In genomic region chr11:115381276-115381675, GRCm38 (mm10) we compare ENCODE assay signal across 8 mouse cellular contexts. TPM values are rescaled to one million over a fixed set of nuclear protein-coding genes. Genes with fewer than 3 reads are reported as not detected.
DNase-seq lines count a peak whose midpoint lies in the region; ATAC-seq and TF ChIP-seq lines count a peak whose summit lies in the region.

No protein-coding gene starts in this region.

- no peak for ATAC-seq in hindbrain, embryonic 13.5 days (ENCODE audit: low FRiP score)
- ATAC-seq in midbrain, embryonic 13.5 days: no peak
- ATAC-seq in frontal cortex, adult (ENCODE audit: low TSS enrichment): no peak

- TF ChIP-seq CTCF in kidney, adult 2 months (conservative IDR thresholded peaks at IDR 0.05; ENCODE audit: insufficient read depth, insufficient read length, low read depth, low read length): no peak

- WGBS in kidney, adult 2 months: 35% methylated on average over 9 of the region's 9 CpGs
- 13% methylated on average over 9 of the region's 9 CpGs for WGBS in hindbrain, embryonic 13.5 days
- WGBS in midbrain, embryonic 13.5 days: 11% methylated on average over 9 of the region's 9 CpGs

- no peak overlapping the region; the same call in 1 of the 2 replicates for H3K4me3 ChIP-seq in kidney, adult 2 months (ENCODE audit: insufficient read depth, low read depth, low read length)
- peak overlapping the region; percentile 75 for H3K4me3 ChIP-seq in brown adipose tissue, adult 24 weeks (ENCODE audit: insufficient read depth, low read depth, low read length)
- peak overlapping the region; percentile 86 for H3K4me3 ChIP-seq in hindbrain, embryonic 13.5 days
- peak overlapping the region; percentile 87 for H3K4me3 ChIP-seq in midbrain, embryonic 13.5 days (replicated peaks)

- no peaks in the 10 kb centered on the region for H3K36me3 ChIP-seq in kidney, adult 2 months (ENCODE audit: control insufficient read depth, insufficient read depth, low read length)
- H3K36me3 ChIP-seq in hindbrain, embryonic 13.5 days: no peaks in the 10 kb centered on the region
- no peaks in the 10 kb centered on the region for H3K36me3 ChIP-seq in midbrain, embryonic 13.5 days

- peak overlapping the region; percentile 25 for H3K27ac ChIP-seq in kidney, adult 2 months (ENCODE audit: insufficient read depth, low read depth, low read length)
- peak overlapping the region; percentile 52 for H3K27ac ChIP-seq in brown adipose tissue, adult 24 weeks (replicated peaks; ENCODE audit: low read depth, low read length)
- H3K27ac ChIP-seq in hindbrain, embryonic 13.5 days: peak overlapping the region; percentile 97
- H3K27ac ChIP-seq in midbrain, embryonic 13.5 days: peak overlapping the region; percentile 98; the same call in 1 of the 2 replicates

- no peaks in the 10 kb centered on the region for H3K9me3 ChIP-seq in hindbrain, embryonic 13.5 days
- no peaks in the 10 kb centered on the region for H3K9me3 ChIP-seq in midbrain, embryonic 13.5 days

- no peak for TF ChIP-seq POLR2A in kidney, adult 2 months (IDR thresholded peaks at IDR 0.05; ENCODE audit: low read depth, low read length)

- no peak for DNase-seq in kidney, adult 2 months
- DNase-seq in kidney, postnatal 25 days: no peak
- DNase-seq in right cerebral cortex, postnatal 4 days: no peak
- no peak for DNase-seq in right cerebral cortex, adult 2 months (ENCODE audit: low spot score in 2 of 2)

- H3K4me2 ChIP-seq in hindbrain, embryonic 13.5 days: peak overlapping the region; percentile 93
- peak overlapping the region; percentile 82 for H3K4me2 ChIP-seq in midbrain, embryonic 13.5 days (replicated peaks)

- no peaks in the 10 kb centered on the region for H3K27me3 ChIP-seq in kidney, adult 2 months (replicated peaks; ENCODE audit: control insufficient read depth, insufficient read depth, low read length)
- 0 out of 2 replicates have a peak, but pooled peaks cover 4% of the 10 kb centered on the region for H3K27me3 ChIP-seq in hindbrain, embryonic 13.5 days
- 0 out of 2 replicates have a peak, but pooled peaks cover under 1% of the 10 kb centered on the region for H3K27me3 ChIP-seq in midbrain, embryonic 13.5 days

- no peaks in the 10 kb centered on the region for H3K4me1 ChIP-seq in kidney, adult 2 months (ENCODE audit: control insufficient read depth, insufficient read depth, low read length)
- H3K4me1 ChIP-seq in brown adipose tissue, adult 24 weeks (ENCODE audit: control insufficient read depth, insufficient read depth, insufficient read length, low read length): peaks cover 13% of the 10 kb centered on the region; the same call in 1 of the 2 replicates
- peaks cover 43% of the 10 kb centered on the region for H3K4me1 ChIP-seq in hindbrain, embryonic 13.5 days (replicated peaks)
- peaks cover 43% of the 10 kb centered on the region for H3K4me1 ChIP-seq in midbrain, embryonic 13.5 days (replicated peaks)

- H3K9ac ChIP-seq in hindbrain, embryonic 13.5 days: peak overlapping the region; percentile 97; the same call in 1 of the 2 replicates
- no peak overlapping the region for H3K9ac ChIP-seq in midbrain, embryonic 13.5 days (replicated peaks)

RNA-seq across cellular contexts. Expression of gene Cdr2l, which starts 0.4 kb away (rescaled TPM):
- polyA plus RNA-seq in kidney, adult 2 months (2012; rRNA removed): 5.3 and 5.6 TPM in 2 replicates
- polyA plus RNA-seq in brown adipose tissue, adult 24 weeks (2012; ENCODE audit: insufficient read depth, insufficient read length, missing spikeins): 1.9 and 2.1 TPM in 2 replicates
- polyA plus RNA-seq in hindbrain, embryonic 13.5 days (2015; fragmentation: Nextera tagmentation; extraction: Ambion mirVana): 22.4 and 23.2 TPM in 2 replicates
- polyA plus RNA-seq in midbrain, embryonic 13.5 days (2015; fragmentation: Nextera tagmentation; extraction: Ambion mirVana): 23.0 and 27.1 TPM in 2 replicates

RNA-seq across cellular contexts. Expression of gene Hid1, which starts 13.7 kb away (rescaled TPM):
- polyA plus RNA-seq in kidney, adult 2 months (2012; rRNA removed): 5.4 and 6.1 TPM in 2 replicates
- polyA plus RNA-seq in brown adipose tissue, adult 24 weeks (2012; ENCODE audit: insufficient read depth, insufficient read length, missing spikeins): 0.83 and 2.7 TPM in 2 replicates
- polyA plus RNA-seq in hindbrain, embryonic 13.5 days (2015; fragmentation: Nextera tagmentation; extraction: Ambion mirVana): 41.8 and 42.9 TPM in 2 replicates
- 47.4 and 48.0 TPM in 2 replicates for polyA plus RNA-seq in midbrain, embryonic 13.5 days (2015; fragmentation: Nextera tagmentation; extraction: Ambion mirVana)

RNA-seq across cellular contexts. Expression of gene Mrpl58, which starts 22.3 kb away (rescaled TPM):
- 145 and 146 TPM in 2 replicates for polyA plus RNA-seq in kidney, adult 2 months (2012; rRNA removed)
- polyA plus RNA-seq in brown adipose tissue, adult 24 weeks (2012; ENCODE audit: insufficient read depth, insufficient read length, missing spikeins): 129 and 138 TPM in 2 replicates
- polyA plus RNA-seq in hindbrain, embryonic 13.5 days (2015; fragmentation: Nextera tagmentation; extraction: Ambion mirVana): 196 and 205 TPM in 2 replicates
- 226 and 244 TPM in 2 replicates for polyA plus RNA-seq in midbrain, embryonic 13.5 days (2015; fragmentation: Nextera tagmentation; extraction: Ambion mirVana)

RNA-seq across cellular contexts. Expression of gene Atp5h, which starts 38.5 kb away (rescaled TPM):
- 296 and 478 TPM in 2 replicates for polyA plus RNA-seq in kidney, adult 2 months (2012; rRNA removed)
- polyA plus RNA-seq in brown adipose tissue, adult 24 weeks (2012; ENCODE audit: insufficient read depth, insufficient read length, missing spikeins): 2,910 and 3,016 TPM in 2 replicates
- 945 and 956 TPM in 2 replicates for polyA plus RNA-seq in hindbrain, embryonic 13.5 days (2015; fragmentation: Nextera tagmentation; extraction: Ambion mirVana)
- polyA plus RNA-seq in midbrain, embryonic 13.5 days (2015; fragmentation: Nextera tagmentation; extraction: Ambion mirVana): 948 and 970 TPM in 2 replicates

RNA-seq across cellular contexts. Expression of gene Kctd2, which starts 38.7 kb away (rescaled TPM):
- 35.4 and 37.8 TPM in 2 replicates for polyA plus RNA-seq in kidney, adult 2 months (2012; rRNA removed)
- polyA plus RNA-seq in brown adipose tissue, adult 24 weeks (2012; ENCODE audit: insufficient read depth, insufficient read length, missing spikeins): 35.3 and 41.1 TPM in 2 replicates
- polyA plus RNA-seq in hindbrain, embryonic 13.5 days (2015; fragmentation: Nextera tagmentation; extraction: Ambion mirVana): 17.7 and 22.2 TPM in 2 replicates
- 14.6 and 25.3 TPM in 2 replicates for polyA plus RNA-seq in midbrain, embryonic 13.5 days (2015; fragmentation: Nextera tagmentation; extraction: Ambion mirVana)

Comparison
In these comparisons a context has a peak if more than half of its experiments do, and no peak if none do; other contexts are left out.
1. H3K27ac ChIP-seq: peak in every context shown above with its lines; median percentile 98 in midbrain, embryonic 13.5 days; 97 in hindbrain, embryonic 13.5 days; 52 in brown adipose tissue, adult 24 weeks; 25 in kidney, adult 2 months.